Mouse (Mus musculus): ENCODE data around the gene Vps37c. TPM values are rescaled to one million over a fixed set of nuclear protein-coding genes. Genes with fewer than 3 reads are reported as not detected.

Gene Vps37c
- total RNA-seq, 2 experiments from 2014 or later, result 21.6 to 24.4 TPM

GRCm38 (mm10) chr19:10763381-10764031 is 75.0 kb downstream of the Vps37c start:
- Histone ChIP-seq H3K4me3 (no peak overlapping the region), H3K27ac (peak overlapping the region; percentile 70)
- no peak for DNase-seq (ENCODE audit: extremely low spot score in 1 of 2, low spot score in 2 of 2)
- intact Hi-C loops (cut with DNase I), result loop anchor here (1.0 kb wide), 2 partner anchors 18 to 46 kb away; no protein-coding TSS in a partner anchor
- TF ChIP-seq CTCF (IDR thresholded peaks at IDR 0.05), result no peak

Other genes with a start within 250 kb of the Vps37c start
- 10 to 100 TPM in 1 of 2 experiments, 1 to 10 TPM in 1; 6.9 to 15.8 TPM for gene Lrrc10b, start 231.3 kb upstream of the Vps37c start, total RNA-seq (2021)
- 1 to 10 TPM in 1 of 2 experiments, under 1 TPM in 1; 0.61 to 1.3 TPM for gene Ppp1r32, start 205.8 kb upstream of the Vps37c start, total RNA-seq (2021)
- gene Cpsf7, start 163.5 kb upstream of the Vps37c start, total RNA-seq (2021), result 10 to 100 TPM; 77.4 to 82.5 TPM
- 10 to 100 TPM; 52.2 to 56.1 TPM for gene Sdhaf2, start 162.6 kb upstream of the Vps37c start, total RNA-seq (2021)
- gene Tmem216, start 132.5 kb upstream of the Vps37c start, total RNA-seq (2021), result 10 to 100 TPM; 12.3 to 12.7 TPM
- 10 to 100 TPM; 12.7 to 12.8 TPM for gene Cyb561a3, start 111.6 kb upstream of the Vps37c start, total RNA-seq (2021)
- 10 to 100 TPM; 12.2 to 13.8 TPM for gene Tmem138, start 111.4 kb upstream of the Vps37c start, total RNA-seq (2021)
- gene Ddb1, start 83.4 kb upstream of the Vps37c start, total RNA-seq (2021), result 100 to 1,000 TPM; 191 to 206 TPM
- gene Tkfc, start 83.1 kb upstream of the Vps37c start, total RNA-seq (2021), result 10 to 100 TPM; 16.6 to 17.7 TPM
- gene Vwce, start 54.5 kb upstream of the Vps37c start, total RNA-seq (2021), result under 1 TPM; 0.43 to 0.65 TPM
- not detected for gene Pga5, start 10.7 kb upstream of the Vps37c start, total RNA-seq (2021)
- gene Cd5, start 50.3 kb downstream of the Vps37c start, total RNA-seq (2021), result under 1 TPM; 0.16 to 0.37 TPM
- gene Cd6, start 141.3 kb downstream of the Vps37c start, total RNA-seq (2021), result 1 to 10 TPM; 2.3 to 2.8 TPM
- 1 to 10 TPM; 1.1 to 1.3 TPM for gene Slc15a3, start 151.0 kb downstream of the Vps37c start, total RNA-seq (2021)
- 100 to 1,000 TPM; 268 TPM for gene Tmem132a, start 181.2 kb downstream of the Vps37c start, total RNA-seq (2021)
- 10 to 100 TPM; 49.5 to 50.2 TPM for gene Tmem109, start 193.3 kb downstream of the Vps37c start, total RNA-seq (2021)
- gene Prpf19, start 206.5 kb downstream of the Vps37c start, total RNA-seq (2021), result 100 to 1,000 TPM; 195 to 208 TPM
- not detected for gene Zp1, start 231.9 kb downstream of the Vps37c start, total RNA-seq (2021)
- gene Ptgdr2, start 248.4 kb downstream of the Vps37c start, total RNA-seq (2021), result under 1 TPM; 0.14 to 0.30 TPM

Measured in left cerebral cortex, adult 2 months (tissue).